Mouse (Mus musculus) olfactory bulb, adult 2 months (tissue): ENCODE measurements around the gene Evc2.

Experiments
- CTCF ChIP-seq: fragments of 200-500 bp; IDR thresholded peaks from 2 replicates; pipeline ENCODE4 v1.5.1; 2012; ENCODE audit warnings: low read depth, mild to moderate bottlenecking, low read length, moderate library complexity; ENCODE audit not compliant: insufficient read depth
- POLR2A ChIP-seq: fragments of 200-500 bp; IDR thresholded peaks from 2 replicates; pipeline ENCODE4 v1.6.1; 2012; ENCODE audit warnings: mild to moderate bottlenecking, low read depth, low read length, moderate library complexity; ENCODE audit not compliant: insufficient read depth

- no peak for TF ChIP-seq POLR2A
- no peak for TF ChIP-seq CTCF
These were observed 18.1 kb upstream of the Evc2 start for GRCm38 (mm10) chr5:37320174-37320573.
